Mouse (Mus musculus) T-cell, adult 2 months (primary cell): ENCODE data around the gene Syt13.

Experiments
- DNase-seq: peaks from one replicate; pipeline ENCODE4 v3.0.0; 2022; ENCODE audit warnings: low spot score

Gene Syt13

DNA sequence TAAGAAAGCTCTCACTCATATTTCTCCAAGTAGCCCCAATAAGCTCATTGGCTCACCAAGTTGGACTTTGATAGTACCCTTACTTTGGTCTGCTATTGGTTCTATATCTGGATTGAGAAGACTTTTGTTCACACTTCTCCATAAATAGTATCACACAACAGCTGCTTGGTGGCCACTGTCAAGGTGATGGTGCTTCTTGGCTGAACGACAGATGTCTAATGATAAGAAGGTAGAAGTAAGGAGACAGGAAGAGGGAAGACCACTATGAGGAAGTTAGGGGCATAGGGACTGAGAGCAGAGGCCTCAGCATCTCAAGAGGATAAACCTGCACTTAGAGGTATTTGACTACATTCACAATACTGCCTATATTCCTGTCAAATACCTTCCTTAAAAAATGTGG is 49.4 kb downstream of the Syt13 start:
- no peak for DNase-seq

DNA sequence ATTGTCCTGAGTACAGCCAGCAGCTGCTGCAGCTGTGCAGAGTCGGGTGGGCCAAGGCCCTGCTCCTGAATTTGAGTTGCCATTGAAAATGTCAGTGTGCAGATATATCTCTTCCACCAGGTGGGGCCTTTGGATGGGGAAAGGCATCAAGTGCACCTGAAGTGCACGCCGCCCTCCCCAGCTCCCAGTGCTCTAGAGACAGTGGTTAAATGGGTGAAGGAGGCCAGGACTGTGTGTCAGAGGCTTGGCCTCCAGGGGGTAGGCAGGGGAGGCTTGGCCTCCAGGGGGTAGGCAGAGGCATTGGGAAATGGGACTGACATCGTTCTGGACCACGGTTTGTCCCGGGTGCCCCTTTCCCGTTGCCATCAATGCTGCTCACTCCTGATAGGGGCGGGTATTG is 51.4 kb downstream of the Syt13 start:
- no peak for DNase-seq

DNA sequence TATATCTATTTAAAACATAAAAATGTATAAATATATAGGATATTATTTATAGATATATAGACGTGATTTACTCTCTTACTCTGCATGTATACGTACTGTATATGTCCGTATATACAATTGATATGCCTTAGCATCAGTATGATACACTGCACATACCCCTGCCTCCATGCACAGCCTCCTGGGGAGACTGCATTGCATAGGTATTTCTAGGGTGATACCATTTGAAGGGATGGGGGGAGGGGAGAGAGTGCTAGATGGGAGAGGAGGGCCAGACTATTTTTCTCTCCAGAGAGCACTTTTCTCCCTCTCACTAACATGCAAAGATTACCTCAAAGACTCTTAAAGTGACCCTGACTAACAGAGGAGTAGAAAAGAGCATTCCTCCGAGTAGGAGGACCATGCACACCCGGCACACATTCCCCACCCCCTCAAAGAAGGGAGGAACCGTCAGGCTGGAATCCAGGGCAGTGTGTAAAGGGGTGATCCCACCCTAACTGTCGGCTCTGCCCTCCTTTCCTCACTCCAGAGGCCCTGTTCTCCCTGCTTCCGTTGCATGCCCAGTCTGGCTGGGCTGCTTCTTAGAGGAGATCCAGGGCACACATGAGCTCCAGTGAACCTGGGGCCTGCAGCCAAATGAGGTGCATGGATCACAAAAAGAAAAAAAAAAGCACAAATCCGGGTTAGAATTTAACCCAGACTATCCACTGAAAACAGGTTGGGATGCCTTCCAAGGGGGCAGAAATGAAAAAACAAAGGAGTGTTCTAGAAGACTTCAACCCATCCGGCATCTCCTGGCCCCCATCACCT is 52.3 kb downstream of the Syt13 start:
- DNase-seq: no peak

DNA sequence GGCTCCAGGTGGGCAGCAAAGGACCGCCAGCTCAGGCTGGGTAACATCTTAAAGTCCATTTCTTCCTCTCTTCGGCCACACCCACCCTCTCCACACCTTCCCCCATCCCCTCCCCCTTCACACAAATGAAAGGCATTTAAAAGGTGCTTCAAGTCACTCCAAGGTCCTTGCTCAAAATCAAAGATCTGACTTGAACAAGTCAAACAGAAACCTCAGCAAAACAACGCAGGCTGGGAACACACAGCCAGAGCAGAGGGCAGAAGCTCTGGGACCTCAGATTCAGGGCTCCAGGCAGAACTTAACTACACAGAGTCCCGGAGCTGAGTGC is 52.9 kb downstream of the Syt13 start:
- DNase-seq: no peak

DNA sequence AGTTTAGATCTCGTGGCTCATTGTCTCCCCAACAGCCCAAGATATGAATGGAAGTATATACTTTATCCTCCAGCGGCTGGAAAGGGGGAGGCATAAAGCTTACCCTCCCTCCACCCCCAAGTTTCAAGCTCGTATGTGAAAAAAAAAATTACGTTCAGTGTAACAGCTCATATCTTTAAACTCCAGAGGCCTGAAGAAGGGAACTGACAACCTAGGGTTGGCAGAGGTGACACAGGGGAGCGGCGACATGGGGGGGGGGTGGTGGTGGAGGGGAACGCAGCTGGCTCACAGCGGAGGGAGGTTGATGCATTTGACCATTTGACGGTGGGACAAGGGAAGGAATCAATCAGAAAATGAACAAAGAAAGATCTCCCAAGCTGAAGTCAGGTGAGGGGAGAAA is 56.2 kb downstream of the Syt13 start:
- no peak for DNase-seq

DNA sequence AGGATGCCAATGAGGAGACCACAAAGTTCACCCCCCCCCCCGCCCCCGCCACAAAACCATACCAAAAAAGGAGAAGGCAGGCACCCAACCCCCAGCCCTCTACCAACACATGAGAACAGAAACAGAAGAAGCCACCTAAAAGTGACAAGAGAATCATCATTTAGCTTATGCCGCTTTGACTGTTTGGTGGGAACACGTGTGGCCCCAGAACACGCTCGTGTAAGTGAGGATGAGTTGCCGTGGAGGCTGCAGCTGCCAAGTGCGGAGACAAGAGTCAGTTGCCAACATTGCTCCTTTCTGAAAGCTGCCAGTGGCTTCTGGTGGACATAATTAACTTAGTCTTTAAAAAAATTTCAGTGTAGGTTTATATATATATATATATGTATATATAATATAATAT is 56.6 kb downstream of the Syt13 start:
- DNase-seq: no peak

DNA sequence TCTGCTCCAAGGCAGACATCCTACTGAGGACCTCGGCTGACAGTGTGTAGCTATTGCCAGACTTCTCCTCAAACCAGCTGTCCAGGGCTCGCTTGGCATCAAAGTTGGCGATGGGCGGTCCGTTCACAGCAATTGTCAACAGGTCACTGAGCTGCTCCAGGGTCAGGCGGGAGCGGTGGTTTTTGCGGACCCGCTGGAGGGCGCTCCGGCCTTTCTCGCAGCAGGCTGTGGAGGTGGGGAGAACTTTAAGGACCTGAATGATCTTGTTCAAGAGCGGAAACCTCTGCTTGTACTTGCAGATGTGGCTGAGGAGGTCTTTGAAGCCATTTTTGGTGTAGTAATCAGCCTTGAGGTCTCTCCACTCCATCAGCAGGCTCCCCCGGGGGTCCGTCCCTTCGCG is 57.2 kb downstream of the Syt13 start:
- no peak for DNase-seq

DNA sequence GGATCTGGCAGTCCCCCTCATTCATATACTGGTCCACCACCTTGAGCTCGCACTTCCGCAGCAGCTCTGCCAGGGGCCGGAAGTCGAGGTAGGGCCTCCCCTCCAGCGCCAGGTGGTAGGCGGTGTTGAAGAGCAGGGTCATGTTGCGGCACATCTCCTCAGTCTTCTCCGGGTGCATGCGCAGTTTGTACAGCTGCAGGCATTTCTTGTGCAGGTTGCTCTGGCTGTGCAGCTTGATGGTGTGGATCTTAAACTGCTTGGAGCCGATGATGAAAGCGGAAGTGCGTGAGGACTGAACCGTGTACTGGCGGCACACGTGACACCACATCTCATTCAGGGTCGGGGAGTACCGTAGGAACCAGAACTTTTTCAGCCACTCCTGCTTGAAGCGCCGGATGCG is 58.7 kb downstream of the Syt13 start:
- no peak for DNase-seq

DNA sequence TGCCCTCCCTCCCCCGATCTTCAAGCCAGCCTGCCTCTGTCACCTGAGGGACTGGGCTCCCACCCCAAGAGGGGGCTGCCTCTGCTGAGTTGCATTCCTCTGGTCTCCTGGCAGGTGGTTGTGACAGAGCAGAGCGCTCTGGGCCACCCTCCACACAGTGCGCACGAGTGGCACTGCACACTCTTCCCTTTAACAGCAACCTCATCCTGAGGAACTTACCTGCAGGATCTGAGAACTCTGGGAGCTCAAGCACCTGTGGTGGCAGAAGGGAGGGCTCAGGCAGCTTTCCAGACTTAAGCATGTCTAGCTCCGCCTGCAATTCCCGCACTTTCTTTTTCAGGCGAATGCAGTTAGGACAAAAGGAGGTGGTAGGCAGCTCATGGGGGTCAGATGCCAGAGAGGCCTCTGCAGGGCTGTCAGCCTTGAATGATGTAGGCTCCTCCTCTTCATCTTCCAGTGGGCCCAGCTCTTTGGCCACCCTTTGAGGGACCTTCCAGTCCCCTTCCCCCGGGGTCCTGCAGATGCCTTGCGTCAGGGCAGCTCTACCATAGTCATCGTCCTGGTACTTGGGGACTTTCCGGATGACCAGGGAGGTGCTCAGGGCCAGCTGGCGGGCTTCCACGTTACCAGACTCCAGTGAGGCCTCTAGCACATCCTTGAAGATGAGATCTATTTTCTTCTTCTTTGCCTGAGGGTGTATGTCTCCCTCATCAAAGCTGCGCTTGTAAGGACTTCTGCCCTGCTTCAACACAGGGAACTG is 60.3 kb downstream of the Syt13 start:
- DNase-seq: no peak

DNA sequence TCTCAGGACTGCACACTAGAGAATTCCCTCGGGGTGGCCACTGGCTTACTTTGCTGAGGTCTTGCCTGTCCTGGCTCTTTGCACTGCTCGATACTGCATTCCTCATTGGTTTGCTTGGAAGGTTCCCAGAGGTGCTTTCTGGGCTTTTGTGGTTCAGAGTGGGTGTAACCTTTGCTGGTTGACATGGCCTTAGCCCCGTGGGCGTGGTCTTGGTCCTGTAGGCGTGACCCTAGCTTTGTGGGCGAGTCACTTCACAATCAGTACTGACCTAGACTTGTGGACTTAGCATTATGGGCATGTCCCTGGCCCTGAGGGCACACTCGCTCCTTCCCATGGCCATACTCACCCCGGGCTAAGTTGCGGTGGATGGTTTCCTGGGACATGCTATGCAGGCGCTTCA is 65.3 kb downstream of the Syt13 start:
- no peak for DNase-seq

DNA sequence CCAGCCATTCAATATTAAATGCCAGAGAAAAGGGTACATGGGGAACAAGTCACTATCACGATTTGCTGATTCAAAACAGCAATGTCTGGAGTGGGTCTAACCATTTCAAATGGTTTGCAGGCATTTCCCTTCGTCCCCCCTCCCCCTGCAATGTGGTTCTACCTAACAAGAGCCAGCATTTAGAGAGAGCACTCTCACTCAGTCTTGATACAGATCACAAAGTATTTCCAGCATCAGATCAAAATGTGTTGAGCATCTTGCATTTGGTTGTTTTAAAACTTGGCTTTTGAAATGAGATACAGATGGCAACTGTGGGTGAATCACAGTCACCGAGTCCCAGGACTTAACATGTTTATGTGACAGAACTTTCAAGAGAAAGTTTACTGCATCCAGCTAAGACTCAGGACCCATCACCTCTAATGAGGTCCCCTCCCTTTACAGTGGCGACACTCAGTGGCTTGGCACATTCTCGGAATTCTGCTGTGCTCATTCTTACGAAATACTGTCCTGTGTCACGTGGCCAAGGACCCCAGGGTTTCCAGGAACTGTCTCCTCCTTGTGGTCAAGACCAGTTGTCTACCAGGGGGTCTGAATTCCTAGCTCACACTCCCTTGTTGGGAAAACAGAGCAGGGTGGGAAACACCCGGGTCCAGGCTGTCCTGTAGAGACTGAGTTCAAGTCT is 67.8 kb downstream of the Syt13 start:
- no peak for DNase-seq

DNA sequence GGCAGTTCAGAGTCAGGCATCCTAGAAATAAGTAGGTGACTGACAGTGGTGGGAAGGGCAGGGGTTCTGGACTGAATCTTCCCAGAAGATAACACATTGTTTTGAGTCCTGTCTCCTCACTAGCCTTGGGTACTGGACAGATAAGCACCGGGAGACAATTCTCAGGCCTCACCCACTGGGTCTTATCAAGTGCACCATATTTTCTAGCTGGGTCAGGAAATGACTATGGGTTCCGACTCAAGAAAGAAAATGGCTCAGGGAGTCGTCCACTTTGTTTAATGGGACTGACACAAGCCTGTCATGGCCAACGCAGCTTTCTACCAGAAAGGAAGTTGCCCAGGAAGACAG is 68.3 kb downstream of the Syt13 start:
- no peak for DNase-seq

DNA sequence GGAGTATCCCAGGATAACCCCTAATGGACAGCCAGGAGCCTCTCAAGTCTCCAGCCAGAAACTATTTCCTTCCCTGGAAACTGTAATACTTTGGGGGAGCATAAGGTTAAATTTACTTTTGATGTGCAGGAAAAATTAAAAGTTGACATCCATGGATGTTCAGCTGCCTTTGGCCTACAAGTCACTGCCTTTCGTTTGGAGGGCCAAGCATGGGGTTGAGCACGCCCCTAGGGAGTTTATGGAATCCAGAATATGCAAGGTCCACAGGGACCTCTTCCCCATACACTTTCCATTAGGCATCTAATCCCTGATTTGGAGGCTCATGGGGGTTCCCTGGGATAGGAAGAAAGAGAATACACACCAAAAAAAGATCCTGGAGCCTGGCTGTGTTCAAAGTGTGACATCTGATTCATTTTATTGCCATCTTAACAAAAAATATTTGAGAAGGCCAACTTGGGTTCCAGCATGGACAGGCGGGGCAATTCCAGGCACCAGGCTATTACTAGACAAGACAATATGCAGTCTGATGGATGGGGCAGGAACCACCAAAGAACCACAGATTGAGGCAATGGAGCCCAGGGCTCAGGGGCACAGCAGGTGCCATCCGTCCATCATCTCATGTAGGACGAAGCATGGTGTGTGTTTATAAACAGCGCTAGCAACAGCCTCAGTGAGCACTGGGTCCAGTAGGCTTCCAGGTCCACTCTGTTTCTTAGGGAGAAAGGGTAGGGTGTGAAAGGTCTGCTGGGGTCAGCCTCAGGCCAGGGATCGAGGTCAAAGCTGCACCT is 69.6 kb downstream of the Syt13 start:
- no peak for DNase-seq

DNA sequence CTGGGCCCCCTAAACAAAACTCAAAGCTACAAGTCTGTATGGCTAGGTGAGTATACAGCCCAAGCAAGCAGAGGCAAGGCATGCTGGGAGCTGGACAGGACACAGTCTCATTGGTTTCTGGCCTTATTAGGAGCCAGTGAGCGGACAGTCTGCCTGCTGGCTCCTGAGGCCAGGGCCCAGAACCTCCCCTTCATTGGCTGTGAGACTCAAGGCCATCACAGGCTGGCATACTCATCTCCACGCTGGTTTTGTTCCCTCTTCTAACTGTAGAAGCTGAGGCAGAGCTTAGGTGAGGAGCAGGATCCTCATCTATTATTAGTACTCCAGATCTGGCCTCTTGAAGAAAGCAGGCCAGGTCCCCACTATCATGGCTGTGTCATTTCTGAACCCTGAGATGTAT is 70.3 kb downstream of the Syt13 start:
- DNase-seq: no peak

DNA sequence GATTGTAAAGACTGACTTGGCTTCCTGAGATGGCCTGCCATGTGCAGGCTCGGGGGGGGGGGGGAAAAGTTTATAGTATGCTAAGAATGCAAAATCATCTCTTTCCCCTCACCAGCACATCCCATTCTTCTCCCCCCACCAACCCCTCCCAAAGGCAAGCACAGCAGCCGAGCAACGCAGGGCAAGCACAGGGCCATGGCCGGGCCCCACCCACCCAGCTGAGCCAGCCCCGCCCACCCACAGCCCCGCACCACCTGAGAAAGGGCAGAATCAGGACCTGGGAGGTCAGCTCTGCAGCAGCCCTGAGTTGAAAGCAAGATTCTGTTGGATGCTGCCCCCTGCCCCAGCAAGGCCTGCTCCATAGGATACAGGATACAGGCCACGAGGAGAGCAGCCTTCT is 70.7 kb downstream of the Syt13 start:
- no peak for DNase-seq

DNA sequence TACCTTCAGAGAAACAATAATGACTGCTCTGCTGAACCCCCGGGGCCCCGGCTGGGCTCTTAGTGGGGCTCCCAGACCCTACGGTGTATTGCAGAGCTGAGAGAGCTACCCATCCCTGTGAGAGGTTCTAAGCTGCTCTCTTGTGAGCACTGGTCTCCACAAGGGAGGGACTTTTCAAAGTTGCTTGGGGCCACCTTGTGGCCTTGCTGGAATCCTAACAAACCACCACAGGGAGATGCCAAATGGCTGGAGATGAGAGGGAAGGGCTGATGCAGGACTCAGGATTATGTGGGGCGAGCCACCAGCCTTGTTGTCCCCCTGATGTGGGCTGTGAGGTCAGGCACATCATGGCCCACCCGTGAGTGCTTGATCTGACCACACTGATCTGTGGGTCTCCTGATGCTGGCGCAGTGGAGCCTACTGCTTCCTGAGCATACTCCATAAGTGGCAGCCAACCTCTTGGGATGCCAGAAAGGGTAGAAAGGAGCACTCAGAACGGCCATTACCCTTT is 72.3 kb downstream of the Syt13 start:
- DNase-seq: no peak

DNA sequence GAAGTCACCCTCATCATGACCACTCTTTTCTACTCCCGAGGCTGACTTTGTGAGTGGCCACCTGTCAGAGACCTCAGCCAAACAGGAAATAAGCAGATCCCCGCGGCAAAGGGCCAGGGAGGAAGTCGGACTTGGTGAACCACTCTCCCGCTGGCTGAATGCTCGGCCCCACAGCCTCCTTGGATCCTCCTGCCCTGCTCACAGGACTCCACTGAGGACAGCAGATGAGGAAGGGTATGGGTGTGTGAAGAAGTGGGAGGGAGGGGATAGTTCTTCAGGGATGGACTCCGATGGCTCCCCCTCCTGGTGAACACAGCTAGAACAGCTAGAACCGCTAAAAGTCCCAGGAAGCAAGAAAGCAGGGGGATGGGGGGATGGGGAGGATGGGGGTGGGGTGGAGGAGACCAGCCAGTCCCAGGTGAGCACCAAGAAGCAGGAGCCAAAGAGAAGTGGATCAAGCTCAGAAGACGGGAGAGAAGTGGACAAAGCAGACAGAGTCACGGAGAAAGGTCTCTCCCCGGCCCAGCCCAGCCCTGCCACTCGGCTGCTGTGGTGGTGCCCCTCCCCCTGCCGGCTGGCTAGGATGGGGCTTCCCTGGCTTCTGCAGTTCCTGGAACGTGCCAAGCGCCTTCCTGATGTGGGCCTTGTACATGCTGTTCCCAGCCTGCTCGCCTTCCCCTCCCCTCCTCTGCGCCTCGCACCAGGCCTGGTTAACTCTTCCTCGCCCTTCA is 73.2 kb downstream of the Syt13 start:
- DNase-seq: no peak

DNA sequence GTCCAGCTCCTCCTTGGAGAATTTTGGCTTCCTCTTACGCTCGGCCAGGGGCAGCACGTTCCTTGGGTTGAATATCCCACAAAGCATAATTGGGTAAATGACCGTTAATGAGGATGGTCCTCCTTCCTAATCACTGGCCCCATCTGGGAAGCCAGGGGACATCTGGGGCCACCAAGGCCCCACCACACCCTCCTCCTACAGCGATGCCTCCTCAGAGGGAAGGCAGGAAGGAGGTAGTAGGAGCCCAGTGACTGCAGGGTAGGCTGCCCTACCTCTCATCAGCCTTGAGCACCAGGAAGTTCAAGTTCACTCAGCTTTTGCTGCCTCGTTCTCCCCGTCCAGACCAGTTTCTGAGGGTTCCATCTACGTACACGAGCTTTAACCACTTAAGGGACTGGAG is 74.7 kb downstream of the Syt13 start:
- no peak for DNase-seq

DNA sequence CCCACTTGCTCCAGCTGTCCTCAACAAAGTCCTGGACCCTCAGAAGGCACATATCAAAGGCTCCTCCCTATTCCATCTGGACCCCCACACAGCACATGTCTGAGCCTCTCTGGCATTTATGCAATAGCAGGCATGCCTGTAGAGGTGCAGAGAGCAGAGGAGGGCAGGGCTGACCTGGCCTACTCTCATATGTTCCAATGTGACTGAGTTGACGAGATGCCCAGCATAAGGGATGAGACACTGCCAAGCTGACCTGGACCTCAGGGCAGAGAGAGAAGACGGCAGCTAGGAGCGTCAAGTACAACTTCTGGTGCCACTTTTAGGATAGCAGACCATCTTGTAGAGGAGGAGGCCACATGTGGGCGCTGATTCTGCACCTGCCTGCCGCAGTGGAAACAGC is 77.1 kb downstream of the Syt13 start:
- no peak for DNase-seq

DNA sequence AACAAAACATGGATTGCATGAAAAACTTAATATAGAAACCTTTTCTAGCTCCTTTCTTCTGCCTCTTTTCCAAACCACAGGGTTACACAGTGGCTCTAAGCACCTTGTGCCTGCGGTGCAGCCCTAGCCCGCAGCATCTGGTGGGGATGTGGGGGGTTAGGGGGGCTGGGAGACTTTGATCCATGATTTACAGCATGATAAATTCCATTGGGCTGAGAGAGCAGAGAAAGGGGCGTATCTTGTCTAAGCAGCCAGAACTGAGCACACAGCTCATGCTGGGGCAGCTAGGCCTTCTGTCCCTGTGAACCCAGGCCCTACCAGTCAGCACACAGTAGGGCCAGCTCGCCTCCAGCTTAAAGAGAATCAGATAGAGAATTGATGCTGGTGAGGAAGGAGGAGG is 90.1 kb downstream of the Syt13 start:
- DNase-seq: no peak
